ENCODE assay signal across 9 mouse cellular contexts in genomic region chr12:103301645-103302044, GRCm38 (mm10). TPM values are rescaled to one million over a fixed set of nuclear protein-coding genes. Genes with fewer than 3 reads are reported as not detected.
DNase-seq lines count a peak whose midpoint lies in the region; ATAC-seq lines count a peak whose summit lies in the region.
"Had no signal": no experiment of that assay in that cellular context is flagged by ENCODE, and none has a peak within 500 bp of the region (broad histone marks: within the 10 kb centered on the region; RNA-seq: fewer than 3 reads in every experiment).

No protein-coding gene starts in this region.

- peak; percentile 43 for ATAC-seq in CD4-positive, CD25-positive, alpha-beta regulatory T cell, adult 4 months
- ATAC-seq in common myeloid progenitor, adult 5-6 weeks (replicated peaks; ENCODE audit: low read depth, poor library complexity, severe bottlenecking), result peak; percentile 70
- ATAC-seq in megakaryocyte progenitor cell, adult 5-6 weeks (replicated peaks; ENCODE audit: poor library complexity), result peak; percentile 57

- peak; percentile 33 to 71 for DNase-seq in kidney, adult 8-10 months
- DNase-seq in kidney, adult 11 months, result no peak
- DNase-seq in NIH3T3 (ENCODE audit: low read depth), result peak; percentile 69
- peak; percentile 80 to 82 for DNase-seq in kidney, postnatal 4 days
- no peak for DNase-seq in yolk sac, embryonic 10.5 days (ENCODE audit: low spot score)

RNA-seq across cellular contexts. Expression of gene Fam181a, which starts 9.1 kb away (rescaled TPM):
- not detected for polyA plus RNA-seq in CD4-positive, CD25-positive, alpha-beta regulatory T cell, adult 4 months (2017; shearing (Covaris generic))
- not detected in 2 replicates for total RNA-seq in common myeloid progenitor, adult 5-6 weeks (2017)
- not detected in 2 replicates for total RNA-seq in megakaryocyte progenitor cell, adult 5-6 weeks (2015)
- not detected in 2 replicates for total RNA-seq in megakaryocyte progenitor cell, adult 5-6 weeks (2017)
- total RNA-seq: heart, adult 18-20 months had no signal

RNA-seq across cellular contexts. Expression of gene Asb2, which starts 54.2 kb away (rescaled TPM):
- 10 to 100 TPM; 25.2 to 31.4 TPM for polyA plus RNA-seq in CD4-positive, CD25-positive, alpha-beta regulatory T cell, adult 4 months (2017; shearing (Covaris generic))
- not detected in 2 replicates for total RNA-seq in common myeloid progenitor, adult 5-6 weeks (2017)
- total RNA-seq in megakaryocyte progenitor cell, adult 5-6 weeks (2015), result 0.10 TPM in 1 of 2 replicates, not detected in the other
- not detected in 2 replicates for total RNA-seq in megakaryocyte progenitor cell, adult 5-6 weeks (2017)

RNA-seq across cellular contexts. Expression of gene Prima1, which starts 59.7 kb away (rescaled TPM):
- not detected for polyA plus RNA-seq in CD4-positive, CD25-positive, alpha-beta regulatory T cell, adult 4 months (2017; shearing (Covaris generic))
- not detected in 2 replicates for total RNA-seq in common myeloid progenitor, adult 5-6 weeks (2017)
- total RNA-seq in megakaryocyte progenitor cell, adult 5-6 weeks (2015), result not detected in 2 replicates
- not detected in 2 replicates for total RNA-seq in megakaryocyte progenitor cell, adult 5-6 weeks (2017)

Comparison
In these comparisons a context has a peak if more than half of its experiments do, and no peak if none do; other contexts are left out.
1. DNase-seq: peak in kidney, adult 8-10 months (2 of 2), NIH3T3 (single experiment) and kidney, postnatal 4 days (2 of 2); none in kidney, adult 11 months (single experiment) and yolk sac, embryonic 10.5 days (single experiment).
2. Peak in every context shown above with its lines, with median percentiles within 50 percentile points of each other: ATAC-seq.